Mouse (Mus musculus) neural tube, embryonic 13.5 days (tissue): Measurements from ENCODE around the gene Rbm14. TPM values are rescaled to one million over a fixed set of nuclear protein-coding genes. Genes with fewer than 3 reads are reported as not detected.

Experiments
- ATAC-seq: fragments of 200-750 bp; cut with Nextera tagmentation; 2 replicates; pipeline ENCODE4 v1.8.0; 2017; ENCODE audit warnings: low read depth, mild to moderate bottlenecking, moderate TSS enrichment, moderate library complexity
- H3K27ac ChIP-seq: fragments of 300-500 bp; sonication (generic); replicated peaks from 2 replicates; pipeline ENCODE4 v1.5.1; 2015; ENCODE audit warnings: moderate library complexity, mild to moderate bottlenecking, inconsistent platforms
- H3K27me3 ChIP-seq: fragments of 300-500 bp; sonication (generic); 2 replicates; pipeline ENCODE4 v1.6.1; 2015; ENCODE audit warnings: mild to moderate bottlenecking, inconsistent platforms
- H3K36me3 ChIP-seq: fragments of 300-500 bp; sonication (generic); 2 replicates; pipeline ENCODE4 v1.6.1; 2015; ENCODE audit warnings: mild to moderate bottlenecking, inconsistent platforms
- H3K4me1 ChIP-seq: fragments of 300-500 bp; sonication (generic); replicated peaks from 2 replicates; pipeline ENCODE4 v1.6.1; 2015; ENCODE audit warnings: inconsistent platforms
- H3K4me2 ChIP-seq: fragments of 300-500 bp; sonication (generic); 2 replicates; pipeline ENCODE4 v1.6.1; 2015; ENCODE audit warnings: inconsistent platforms, mild to moderate bottlenecking, moderate library complexity
- H3K4me3 ChIP-seq: fragments of 300-500 bp; sonication (generic); 2 replicates; pipeline ENCODE4 v1.5.1; 2015; ENCODE audit warnings: mild to moderate bottlenecking, inconsistent platforms
- H3K9ac ChIP-seq: fragments of 300-500 bp; sonication (generic); 2 replicates; pipeline ENCODE4 v1.6.1; 2015; ENCODE audit warnings: moderate library complexity, mild to moderate bottlenecking, inconsistent platforms
- H3K9me3 ChIP-seq: fragments of 300-500 bp; sonication (generic); 2 replicates; pipeline ENCODE4 v1.6.1; 2016; ENCODE audit warnings: inconsistent platforms
- WGBS: fragments of 180-500 bp; shearing (Covaris S2); methylation state at CpG from one replicate; pipeline ENCODE4 v1.1.7; 2015; 5-methylcytosine and 5-hydroxymethylcytosine counted together
- polyA plus RNA-seq: library from polyadenylated mRNA; unstranded; fragments of >200 nt; fragmentation: Nextera tagmentation; extraction: Ambion mirVana; gene quantifications from 2 replicates; pipeline ENCODE4 v1.2.1, GENCODE M21; 2015

The Rbm14 gene
- polyA plus RNA-seq, 1 experiment from 2014 or later = 64.0 TPM

- under 1% methylated on average over 17 of the region's 17 CpGs for WGBS
- H3K36me3 ChIP-seq = no peaks in the 10 kb centered on the region
Observed at GRCm38 (mm10) chr19:4810746-4811062, 730 bp downstream of the Rbm14 start.

DNA sequence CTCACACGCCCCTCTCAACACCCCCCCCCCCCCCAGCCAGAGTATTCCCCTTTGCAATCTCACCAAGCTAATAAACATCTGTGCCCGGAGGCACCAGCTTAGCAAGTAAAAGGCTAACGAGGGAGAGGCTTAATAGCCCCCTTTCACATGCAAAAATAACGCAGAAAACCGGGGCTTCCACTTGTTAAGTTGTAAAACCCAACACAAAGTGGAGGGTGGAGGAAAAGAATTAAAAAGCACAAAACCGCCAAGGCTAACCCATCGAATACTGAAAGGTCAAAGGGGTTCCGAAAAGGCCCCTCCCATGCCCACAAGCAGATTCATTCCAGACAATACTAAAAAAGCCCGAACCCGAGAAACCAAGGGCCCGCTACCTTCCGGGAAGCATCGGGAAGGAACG, 1.1 kb downstream of the Rbm14 start:
- Histone ChIP-seq H3K27ac (peak overlapping the region; percentile 91), H3K36me3 (no peaks in the 10 kb centered on the region), H3K9me3 (no peaks in the 10 kb centered on the region), H3K4me3 (peak overlapping the region; percentile 79), H3K4me2 (peak overlapping the region; percentile 99), H3K27me3 (no peaks in the 10 kb centered on the region), H3K9ac (peak overlapping the region; percentile 81), H3K4me1 (peaks cover 36% of the 10 kb centered on the region)
- no peak for ATAC-seq
- WGBS = 0% methylated on average over 14 of the region's 14 CpGs

More at GRCm38 (mm10) chr19:4810746-4811062, 730 bp downstream of the Rbm14 start:
- no peaks in the 10 kb centered on the region for H3K9me3 ChIP-seq
- peak overlapping the region; percentile 79 for H3K4me3 ChIP-seq
- H3K4me1 ChIP-seq = peaks cover 36% of the 10 kb centered on the region
- peak overlapping the region; percentile 91 for H3K27ac ChIP-seq
- peak overlapping the region; percentile 99 for H3K4me2 ChIP-seq
- ATAC-seq = no peak
- peak overlapping the region; percentile 81 for H3K9ac ChIP-seq
- H3K27me3 ChIP-seq = no peaks in the 10 kb centered on the region

DNA sequence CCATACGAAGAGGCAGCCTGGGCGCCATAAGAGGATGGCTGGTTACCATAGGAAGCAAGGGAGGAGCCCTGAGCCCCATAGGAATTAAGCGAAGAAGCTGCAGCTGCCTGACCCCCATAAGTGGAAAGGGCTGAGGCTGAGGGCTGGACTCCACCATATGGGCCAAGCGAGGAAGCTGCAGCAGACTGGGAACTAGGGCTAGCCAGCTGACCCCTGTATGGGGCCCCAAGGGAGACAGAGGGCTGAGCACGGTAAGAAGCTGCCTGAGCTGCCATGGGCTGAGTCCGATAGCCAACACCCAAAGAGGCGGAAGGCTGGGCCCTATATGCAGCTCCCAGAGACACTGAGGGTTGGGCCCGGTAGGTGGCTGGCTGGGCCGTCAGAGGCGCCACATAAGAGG, 8.2 kb downstream of the Rbm14 start:
- no peak overlapping the region for H3K4me3 ChIP-seq
- ATAC-seq = no peak
- no peak overlapping the region; the same call in 1 of the 2 replicates for H3K27ac ChIP-seq
- no peak overlapping the region for H3K4me2 ChIP-seq
- peaks cover 57% of the 10 kb centered on the region for H3K36me3 ChIP-seq
- H3K27me3 ChIP-seq = no peaks in the 10 kb centered on the region
- no peak overlapping the region for H3K9ac ChIP-seq
- H3K9me3 ChIP-seq = no peaks in the 10 kb centered on the region
- H3K4me1 ChIP-seq = peaks cover 23% of the 10 kb centered on the region
- WGBS = 83% methylated on average over 10 of the region's 10 CpGs

GRCm38 (mm10) chr19:4802691-4803091, 8.7 kb downstream of the Rbm14 start:
- peaks cover 17% of the 10 kb centered on the region for H3K4me1 ChIP-seq
- WGBS = 83% methylated on average over 7 of the region's 7 CpGs
- H3K36me3 ChIP-seq = peaks cover 62% of the 10 kb centered on the region
- no peaks in the 10 kb centered on the region for H3K9me3 ChIP-seq
- no peak overlapping the region for H3K9ac ChIP-seq
- H3K27me3 ChIP-seq = no peaks in the 10 kb centered on the region
- ATAC-seq = peak; percentile 57; the same call in 1 of the 2 replicates
- H3K27ac ChIP-seq = no peak overlapping the region; the same call in 1 of the 2 replicates
- no peak overlapping the region for H3K4me3 ChIP-seq
- no peak overlapping the region for H3K4me2 ChIP-seq

GRCm38 (mm10) chr19:4799083-4799482, 12.4 kb downstream of the Rbm14 start:
- WGBS = 95% methylated on average over 5 of the region's 5 CpGs
- Histone ChIP-seq H3K36me3 (peaks cover 65% of the 10 kb centered on the region), H3K4me1 (peaks cover 20% of the 10 kb centered on the region), H3K27me3 (no peaks in the 10 kb centered on the region), H3K4me3 (no peak overlapping the region), H3K9ac (no peak overlapping the region), H3K27ac (no peak overlapping the region), H3K9me3 (no peaks in the 10 kb centered on the region), H3K4me2 (no peak overlapping the region)
- ATAC-seq = no peak

GRCm38 (mm10) chr19:4797846-4798245, 13.6 kb downstream of the Rbm14 start:
- Histone ChIP-seq H3K36me3 (peaks cover 53% of the 10 kb centered on the region), H3K4me3 (no peak overlapping the region), H3K27ac (no peak overlapping the region), H3K9ac (no peak overlapping the region), H3K4me1 (peaks cover 14% of the 10 kb centered on the region), H3K9me3 (no peaks in the 10 kb centered on the region), H3K27me3 (no peaks in the 10 kb centered on the region), H3K4me2 (no peak overlapping the region)
- WGBS = 96% methylated on average over 2 of the region's 2 CpGs
- ATAC-seq = no peak

GRCm38 (mm10) chr19:4795929-4796328, 15.5 kb downstream of the Rbm14 start:
- no peak for ATAC-seq
- WGBS = 67% methylated on average over 1 of the region's 1 CpGs
- Histone ChIP-seq H3K4me1 (peaks cover 27% of the 10 kb centered on the region), H3K27me3 (no peaks in the 10 kb centered on the region), H3K9ac (no peak overlapping the region), H3K27ac (no peak overlapping the region), H3K36me3 (peaks cover 47% of the 10 kb centered on the region), H3K9me3 (no peaks in the 10 kb centered on the region), H3K4me3 (no peak overlapping the region), H3K4me2 (no peak overlapping the region)

DNA sequence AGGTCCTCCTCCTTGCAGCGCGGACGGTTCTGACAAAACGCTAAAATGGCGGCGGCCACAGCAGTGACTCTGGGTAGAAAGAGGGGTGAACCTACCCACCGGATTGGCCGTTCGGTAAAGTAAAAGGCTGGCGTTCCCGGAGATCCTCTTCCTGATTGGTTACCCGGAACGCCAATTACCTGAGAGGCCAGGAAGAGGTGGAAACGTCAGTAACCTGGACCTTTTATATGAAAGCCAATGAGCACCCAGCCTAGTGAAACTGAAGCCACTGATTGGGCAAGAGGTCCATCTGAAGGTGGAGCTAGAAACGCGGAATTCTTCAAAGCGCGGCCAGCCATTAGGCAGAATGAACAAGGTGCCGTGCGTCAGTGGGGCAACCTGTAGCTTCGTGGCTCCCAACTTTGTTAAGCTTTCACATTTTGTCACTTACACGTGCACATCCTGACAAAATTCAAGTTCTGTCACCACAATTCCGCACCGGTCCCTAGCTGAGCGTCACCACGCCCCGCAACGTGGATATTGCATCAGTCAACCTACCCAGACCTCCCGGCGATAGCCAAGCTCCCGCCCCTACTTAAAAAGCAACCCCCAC, 17.5 kb downstream of the Rbm14 start, which contains the start of gene Rbm4:
TSS of gene Rbm4 (minus strand) at position 71 of the 592 bp plus-strand sequence.
- Histone ChIP-seq H3K4me1 (peaks cover 47% of the 10 kb centered on the region), H3K27me3 (no peaks in the 10 kb centered on the region), H3K9me3 (no peaks in the 10 kb centered on the region), H3K27ac (peak within 1 kb of the TSS; percentile 78), H3K4me2 (peak within 1 kb of the TSS; percentile 92), H3K4me3 (peak within 1 kb of the TSS; percentile 78), H3K9ac (peak within 1 kb of the TSS; percentile 85), H3K36me3 (peaks cover 42% of the 10 kb centered on the region)
- ATAC-seq = peak; percentile 98
- WGBS = under 1% methylated on average over 31 of the region's 31 CpGs

DNA sequence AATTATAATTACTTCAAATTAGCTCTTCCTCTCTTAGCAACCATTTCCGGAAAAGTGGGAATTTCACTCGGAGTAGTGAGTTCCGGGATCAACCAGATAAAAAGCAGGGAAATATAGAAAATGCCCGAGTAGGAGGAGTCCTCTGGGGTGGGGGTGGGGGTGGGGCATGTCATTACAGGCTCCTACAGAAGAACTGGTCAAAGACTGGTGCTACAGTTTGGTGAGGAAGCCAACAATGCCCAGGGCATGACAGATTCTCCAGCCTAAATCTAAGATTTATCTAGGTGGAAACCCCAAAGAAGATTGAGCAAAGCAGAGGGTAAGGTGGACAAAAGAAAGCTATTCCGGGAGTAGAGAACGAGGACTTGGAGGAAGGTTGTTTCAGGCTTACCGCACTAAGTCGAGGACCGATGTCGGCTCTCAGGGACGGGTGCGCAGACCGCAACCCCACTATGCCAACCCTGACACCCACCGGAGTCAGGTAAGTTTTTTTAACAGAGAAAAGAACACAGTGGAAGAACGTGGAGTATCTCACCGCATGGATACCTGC, 18.1 kb downstream of the Rbm14 start:
- WGBS = 6% methylated on average over 16 of the region's 16 CpGs
- H3K36me3 ChIP-seq = peaks cover 38% of the 10 kb centered on the region

GRCm38 (mm10) chr19:4786313-4786712, 25.1 kb downstream of the Rbm14 start:
- Histone ChIP-seq H3K27me3 (no peaks in the 10 kb centered on the region), H3K36me3 (peaks cover 78% of the 10 kb centered on the region), H3K4me1 (peaks cover 61% of the 10 kb centered on the region), H3K4me3 (no peak overlapping the region), H3K4me2 (no peak overlapping the region), H3K27ac (no peak overlapping the region), H3K9ac (no peak overlapping the region), H3K9me3 (no peaks in the 10 kb centered on the region)
- no peak for ATAC-seq
- 95% methylated on average over 2 of the region's 2 CpGs for WGBS

More for the DNA sequence above, 18.1 kb downstream of the Rbm14 start:
- peak overlapping the region; percentile 78 for H3K27ac ChIP-seq
- ATAC-seq = peak; percentile 63
- no peaks in the 10 kb centered on the region for H3K27me3 ChIP-seq
- no peaks in the 10 kb centered on the region for H3K9me3 ChIP-seq
- peaks cover 53% of the 10 kb centered on the region for H3K4me1 ChIP-seq
- H3K9ac ChIP-seq = peak overlapping the region; percentile 85
- peak overlapping the region; percentile 92 for H3K4me2 ChIP-seq
- peak overlapping the region; percentile 78 for H3K4me3 ChIP-seq

GRCm38 (mm10) chr19:4785206-4785605, 26.2 kb downstream of the Rbm14 start:
- Histone ChIP-seq H3K9ac (no peak overlapping the region), H3K36me3 (peaks cover 74% of the 10 kb centered on the region), H3K4me1 (peaks cover 50% of the 10 kb centered on the region), H3K4me2 (no peak overlapping the region), H3K4me3 (no peak overlapping the region), H3K9me3 (no peaks in the 10 kb centered on the region), H3K27me3 (no peaks in the 10 kb centered on the region), H3K27ac (no peak overlapping the region)
- no peak for ATAC-seq
- 81% methylated on average over 7 of the region's 7 CpGs for WGBS

DNA sequence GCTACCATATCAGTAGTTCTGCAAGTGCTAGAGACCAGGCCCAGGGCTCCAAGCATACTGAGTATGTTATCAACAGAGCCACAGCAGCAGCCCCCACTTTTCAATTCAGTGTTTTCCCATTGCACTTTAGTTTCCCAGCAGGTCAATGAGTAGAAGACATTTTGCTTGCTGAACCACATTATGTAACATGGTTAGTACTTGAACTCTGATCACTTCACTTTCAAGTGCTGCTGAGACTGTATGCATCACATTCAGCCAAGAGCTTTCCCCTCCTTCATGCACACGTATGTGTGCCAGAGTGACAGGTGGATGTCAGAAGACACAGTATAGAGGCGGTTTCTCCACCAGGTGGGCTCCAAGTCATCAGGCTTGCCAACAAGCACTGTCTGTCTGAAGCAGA, 28.5 kb downstream of the Rbm14 start:
- Histone ChIP-seq H3K9ac (no peak overlapping the region), H3K9me3 (no peaks in the 10 kb centered on the region), H3K27me3 (no peaks in the 10 kb centered on the region), H3K4me2 (no peak overlapping the region), H3K4me1 (peaks cover 27% of the 10 kb centered on the region), H3K4me3 (no peak overlapping the region), H3K36me3 (peaks cover 75% of the 10 kb centered on the region), H3K27ac (no peak overlapping the region)
- WGBS = 97% methylated on average over 2 of the region's 2 CpGs
- ATAC-seq = no peak

DNA sequence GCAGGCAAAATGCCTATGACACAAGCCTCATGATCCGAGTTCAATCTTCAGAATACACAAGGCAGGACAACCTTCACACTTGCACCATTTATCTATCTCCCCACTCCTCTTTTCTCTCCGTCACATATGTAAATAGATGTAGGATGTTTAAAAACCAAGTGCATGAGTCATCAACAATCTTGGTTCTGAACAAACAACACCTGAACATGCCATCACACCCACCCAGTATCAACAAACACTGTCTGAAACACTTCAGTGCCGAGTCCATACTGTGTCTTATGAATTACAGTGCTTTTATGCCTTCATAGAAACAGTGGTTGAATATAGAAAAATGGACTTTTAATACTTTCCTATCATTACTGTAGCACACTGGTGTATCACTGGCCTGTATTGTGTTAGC, 38.6 kb downstream of the Rbm14 start:
- 88% methylated on average over 3 of the region's 3 CpGs for WGBS
- H3K27me3 ChIP-seq = no peaks in the 10 kb centered on the region
- H3K36me3 ChIP-seq = peaks cover 81% of the 10 kb centered on the region

More for the DNA sequence above, 38.6 kb downstream of the Rbm14 start:
- H3K4me2 ChIP-seq = no peak overlapping the region
- no peaks in the 10 kb centered on the region for H3K9me3 ChIP-seq
- no peak overlapping the region for H3K4me3 ChIP-seq
- H3K4me1 ChIP-seq = no peaks in the 10 kb centered on the region
- H3K9ac ChIP-seq = no peak overlapping the region
- H3K27ac ChIP-seq = no peak overlapping the region
- ATAC-seq = no peak
